Mouse (Mus musculus): Measurements from ENCODE around the gene Trpc5. TPM values are rescaled to one million over a fixed set of nuclear protein-coding genes. Genes with fewer than 3 reads are reported as not detected.

The Trpc5 gene
- polyA plus RNA-seq, 1 experiment from 2014 or later: 3.4 TPM

DNA sequence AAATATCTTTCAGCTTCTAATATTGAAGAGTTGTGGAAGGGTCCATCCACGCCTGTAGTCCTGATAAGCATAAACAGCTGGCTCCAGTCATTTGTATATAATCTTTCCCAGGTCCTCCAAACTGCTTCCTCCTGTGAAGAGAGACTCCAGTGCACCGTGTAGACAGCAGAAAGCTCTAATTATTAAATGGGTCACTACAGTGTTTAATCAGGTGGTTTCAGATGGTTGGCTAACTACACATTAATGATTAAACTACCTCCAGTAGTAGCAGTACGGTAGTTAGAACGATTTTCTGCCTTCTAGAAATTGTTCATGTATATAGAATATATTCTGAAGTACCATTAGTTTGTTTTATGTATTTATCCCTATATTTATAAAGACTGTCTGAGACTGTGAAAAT is 75.2 kb downstream of the Trpc5 start:
- Histone ChIP-seq H3K4me2 (ENCODE audit: low read length) (no peak overlapping the region), H3K9me3 (replicated peaks; ENCODE audit: control insufficient read depth, low read length, poor library complexity, severe bottlenecking) (no peaks in the 10 kb centered on the region), H3K4me1 (ENCODE audit: control insufficient read depth, insufficient read depth, low read length) (no peaks in the 10 kb centered on the region), H3K36me3 (ENCODE audit: control insufficient read depth, insufficient read depth, low read length) (no peaks in the 10 kb centered on the region), H3K27me3 (ENCODE audit: control insufficient read depth, insufficient read depth, low read depth, low read length) (no peaks in the 10 kb centered on the region), H3K27ac (ENCODE audit: low read length) (no peak overlapping the region), H3K9ac (ENCODE audit: low read depth, low read length) (no peak overlapping the region), H3K4me3 (ENCODE audit: low read depth, low read length) (no peak overlapping the region)
- WGBS: 80% methylated on average over 4 of the region's 4 CpGs
- no peak for ATAC-seq

DNA sequence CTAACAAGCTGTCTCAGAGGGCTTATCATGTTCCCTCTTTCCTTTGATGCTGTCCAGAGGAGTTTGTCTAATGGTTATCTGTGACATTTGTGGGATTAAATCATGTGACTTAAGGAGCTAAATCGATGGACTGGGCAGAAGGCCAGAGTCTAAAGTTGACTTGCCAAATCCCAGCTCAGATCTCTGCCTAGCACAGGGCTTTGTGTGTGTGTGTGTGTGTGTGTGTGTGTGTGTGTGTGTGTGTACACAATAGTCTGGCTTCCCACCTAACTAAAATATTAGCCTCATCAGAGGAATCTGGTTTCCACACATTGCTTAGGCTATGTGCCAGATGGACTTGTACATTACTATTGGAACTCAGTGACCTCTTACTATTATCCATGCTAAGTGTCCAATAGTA is 151.5 kb downstream of the Trpc5 start:
- Histone ChIP-seq H3K36me3 (ENCODE audit: control insufficient read depth, insufficient read depth, low read length) (no peaks in the 10 kb centered on the region), H3K9ac (ENCODE audit: low read depth, low read length) (no peak overlapping the region), H3K4me2 (ENCODE audit: low read length) (no peak overlapping the region), H3K27ac (ENCODE audit: low read length) (no peak overlapping the region), H3K4me3 (ENCODE audit: low read depth, low read length) (no peak overlapping the region), H3K9me3 (replicated peaks; ENCODE audit: control insufficient read depth, low read length, poor library complexity, severe bottlenecking) (no peaks in the 10 kb centered on the region), H3K4me1 (ENCODE audit: control insufficient read depth, insufficient read depth, low read length) (no peaks in the 10 kb centered on the region), H3K27me3 (ENCODE audit: control insufficient read depth, insufficient read depth, low read depth, low read length) (no peaks in the 10 kb centered on the region)
- no peak for ATAC-seq
- WGBS: 22% methylated on average over 1 of the region's 1 CpGs

DNA sequence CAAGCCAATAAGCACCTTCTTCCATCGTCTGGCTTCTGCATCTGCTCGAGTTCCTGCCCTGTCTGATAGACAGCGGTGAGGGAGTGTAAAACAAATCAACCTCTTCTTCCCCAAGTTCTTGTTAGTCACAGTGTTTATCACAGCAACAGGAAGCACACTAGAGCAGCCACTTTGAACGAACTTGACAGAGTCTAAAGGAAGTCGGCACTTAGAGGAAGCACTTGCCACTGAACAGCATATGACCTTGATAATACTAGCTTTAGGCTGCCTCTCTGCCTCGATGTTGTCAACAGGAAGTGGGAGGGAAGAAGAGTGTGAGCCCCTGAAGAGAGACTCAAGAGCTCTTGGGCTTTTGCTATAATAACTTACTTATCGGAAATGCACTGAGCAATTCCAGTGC is 161.9 kb downstream of the Trpc5 start:
- no peaks in the 10 kb centered on the region for H3K9me3 ChIP-seq (replicated peaks; ENCODE audit: control insufficient read depth, low read length, poor library complexity, severe bottlenecking)
- H3K4me2 ChIP-seq (ENCODE audit: low read length): no peak overlapping the region
- no peak overlapping the region for H3K27ac ChIP-seq (ENCODE audit: low read length)
- H3K36me3 ChIP-seq (ENCODE audit: control insufficient read depth, insufficient read depth, low read length): no peaks in the 10 kb centered on the region
- WGBS: 83% methylated on average over 7 of the region's 7 CpGs
- H3K4me3 ChIP-seq (ENCODE audit: low read depth, low read length): no peak overlapping the region
- H3K4me1 ChIP-seq (ENCODE audit: control insufficient read depth, insufficient read depth, low read length): no peaks in the 10 kb centered on the region
- no peak overlapping the region for H3K9ac ChIP-seq (ENCODE audit: low read depth, low read length)
- ATAC-seq: no peak
- H3K27me3 ChIP-seq (ENCODE audit: control insufficient read depth, insufficient read depth, low read depth, low read length): no peaks in the 10 kb centered on the region

DNA sequence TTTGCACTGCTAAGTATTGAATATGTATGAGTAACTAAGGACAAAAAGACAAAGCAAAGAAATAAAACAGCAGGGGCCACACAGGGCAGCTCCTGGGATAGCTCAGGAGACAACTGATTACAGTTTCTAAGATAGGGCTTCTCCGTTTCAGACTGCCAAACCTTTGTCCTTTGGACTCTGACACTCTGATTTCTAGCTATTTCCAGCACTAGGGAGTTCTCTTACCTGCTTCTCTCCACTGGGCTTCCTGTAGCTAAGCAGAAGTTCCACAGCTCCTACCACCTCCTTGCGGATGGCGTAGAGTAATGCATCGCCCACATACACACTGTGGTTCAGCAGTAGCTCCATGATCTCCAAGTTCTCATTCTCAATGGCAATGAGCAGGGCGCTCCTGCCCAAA is 164.7 kb downstream of the Trpc5 start:
- H3K4me1 ChIP-seq (ENCODE audit: control insufficient read depth, insufficient read depth, low read length): no peaks in the 10 kb centered on the region
- H3K27me3 ChIP-seq (ENCODE audit: control insufficient read depth, insufficient read depth, low read depth, low read length): no peaks in the 10 kb centered on the region
- no peak overlapping the region for H3K9ac ChIP-seq (ENCODE audit: low read depth, low read length)
- no peaks in the 10 kb centered on the region for H3K9me3 ChIP-seq (replicated peaks; ENCODE audit: control insufficient read depth, low read length, poor library complexity, severe bottlenecking)
- H3K4me2 ChIP-seq (ENCODE audit: low read length): no peak overlapping the region
- no peaks in the 10 kb centered on the region for H3K36me3 ChIP-seq (ENCODE audit: control insufficient read depth, insufficient read depth, low read length)
- no peak overlapping the region for H3K4me3 ChIP-seq (ENCODE audit: low read depth, low read length)
- no peak overlapping the region for H3K27ac ChIP-seq (ENCODE audit: low read length)
- no peak for ATAC-seq
- 77% methylated on average over 5 of the region's 5 CpGs for WGBS

DNA sequence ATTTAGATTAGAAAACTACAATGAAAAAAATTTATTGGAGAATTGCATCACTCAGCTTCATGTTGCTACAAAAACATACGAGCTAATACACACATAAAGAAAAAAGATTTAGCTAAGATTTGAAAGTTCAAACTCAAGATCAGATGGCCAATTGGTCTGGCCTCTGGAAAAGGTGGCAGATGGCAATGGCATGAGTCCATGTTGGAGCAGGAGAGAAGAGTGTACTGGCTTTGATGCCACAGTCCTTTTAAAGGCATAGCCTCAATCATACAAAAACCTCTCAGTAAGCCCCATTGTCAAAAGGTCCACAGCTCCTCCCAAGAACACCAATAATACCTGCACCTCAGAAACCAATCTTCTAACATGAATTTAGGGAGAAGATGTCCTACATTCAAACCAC is 196.6 kb downstream of the Trpc5 start:
- no peak overlapping the region for H3K9ac ChIP-seq (ENCODE audit: low read depth, low read length)
- no peak for ATAC-seq
- no peak overlapping the region for H3K4me3 ChIP-seq (ENCODE audit: low read depth, low read length)
- no peak overlapping the region for H3K27ac ChIP-seq (ENCODE audit: low read length)
- 78% methylated on average over 1 of the region's 1 CpGs for WGBS
- no peaks in the 10 kb centered on the region for H3K27me3 ChIP-seq (ENCODE audit: control insufficient read depth, insufficient read depth, low read depth, low read length)
- no peak overlapping the region for H3K4me2 ChIP-seq (ENCODE audit: low read length)
- H3K4me1 ChIP-seq (ENCODE audit: control insufficient read depth, insufficient read depth, low read length): no peaks in the 10 kb centered on the region
- H3K36me3 ChIP-seq (ENCODE audit: control insufficient read depth, insufficient read depth, low read length): no peaks in the 10 kb centered on the region
- no peaks in the 10 kb centered on the region for H3K9me3 ChIP-seq (replicated peaks; ENCODE audit: control insufficient read depth, low read length, poor library complexity, severe bottlenecking)

DNA sequence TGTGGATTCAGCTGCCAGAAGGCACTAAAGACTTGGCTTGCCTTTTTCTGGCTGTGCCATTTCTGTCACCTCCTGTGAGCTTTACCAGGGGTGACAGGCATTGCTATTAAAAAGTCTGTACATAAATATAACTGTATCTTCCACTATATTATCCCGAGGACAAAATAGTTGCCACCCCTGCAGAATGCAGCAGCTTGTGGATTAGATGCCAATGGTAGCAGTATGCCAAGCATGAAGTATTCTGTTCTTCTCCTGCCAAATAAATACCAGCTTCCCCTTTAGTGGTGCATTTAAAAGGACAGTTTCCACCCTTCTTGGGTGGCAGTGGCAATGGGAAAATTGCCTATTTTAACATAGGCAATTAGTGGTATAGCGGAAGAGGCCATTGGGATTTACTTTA is 223.6 kb downstream of the Trpc5 start:
- Histone ChIP-seq H3K27me3 (ENCODE audit: control insufficient read depth, insufficient read depth, low read depth, low read length) (no peaks in the 10 kb centered on the region), H3K4me2 (ENCODE audit: low read length) (no peak overlapping the region), H3K27ac (ENCODE audit: low read length) (no peak overlapping the region), H3K36me3 (ENCODE audit: control insufficient read depth, insufficient read depth, low read length) (no peaks in the 10 kb centered on the region), H3K9me3 (replicated peaks; ENCODE audit: control insufficient read depth, low read length, poor library complexity, severe bottlenecking) (no peaks in the 10 kb centered on the region), H3K4me1 (ENCODE audit: control insufficient read depth, insufficient read depth, low read length) (no peaks in the 10 kb centered on the region), H3K9ac (ENCODE audit: low read depth, low read length) (no peak overlapping the region), H3K4me3 (ENCODE audit: low read depth, low read length) (no peak overlapping the region)
- 85% methylated on average over 2 of the region's 2 CpGs for WGBS
- no peak for ATAC-seq

DNA sequence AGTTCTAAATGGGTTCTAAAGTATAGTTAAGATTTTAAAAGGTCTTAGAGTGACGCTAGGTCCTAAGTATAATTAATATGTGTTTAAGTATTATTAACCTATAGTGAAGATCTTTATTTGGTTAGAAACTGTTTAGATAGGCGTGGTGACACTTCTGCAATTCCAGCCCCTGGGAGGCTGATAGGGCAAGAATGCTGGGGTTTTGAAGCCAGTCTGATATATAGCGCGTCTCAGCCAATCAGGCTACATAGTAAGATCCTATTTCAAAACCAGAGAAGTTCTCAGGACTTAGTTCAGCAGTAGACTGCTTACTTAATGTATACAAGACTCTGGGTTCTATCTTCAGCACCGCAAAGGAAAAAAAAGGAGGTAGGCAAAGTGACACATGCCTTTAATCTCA is 231.7 kb downstream of the Trpc5 start, which contains the start of gene Trpc5os:
Gene Trpc5os (plus strand): TSS at position 301 of the 400 bp plus-strand sequence.
- H3K4me1 ChIP-seq (ENCODE audit: control insufficient read depth, insufficient read depth, low read length): no peaks in the 10 kb centered on the region
- no peaks in the 10 kb centered on the region for H3K27me3 ChIP-seq (ENCODE audit: control insufficient read depth, insufficient read depth, low read depth, low read length)
- H3K4me2 ChIP-seq (ENCODE audit: low read length): no peak within 1 kb of the TSS
- H3K4me3 ChIP-seq (ENCODE audit: low read depth, low read length): no peak within 1 kb of the TSS
- ATAC-seq: no peak
- no peaks in the 10 kb centered on the region for H3K9me3 ChIP-seq (replicated peaks; ENCODE audit: control insufficient read depth, low read length, poor library complexity, severe bottlenecking)
- no peaks in the 10 kb centered on the region for H3K36me3 ChIP-seq (ENCODE audit: control insufficient read depth, insufficient read depth, low read length)
- no peak within 1 kb of the TSS for H3K27ac ChIP-seq (ENCODE audit: low read length)
- no peak within 1 kb of the TSS for H3K9ac ChIP-seq (ENCODE audit: low read depth, low read length)
- 91% methylated on average over 5 of the region's 5 CpGs for WGBS

DNA sequence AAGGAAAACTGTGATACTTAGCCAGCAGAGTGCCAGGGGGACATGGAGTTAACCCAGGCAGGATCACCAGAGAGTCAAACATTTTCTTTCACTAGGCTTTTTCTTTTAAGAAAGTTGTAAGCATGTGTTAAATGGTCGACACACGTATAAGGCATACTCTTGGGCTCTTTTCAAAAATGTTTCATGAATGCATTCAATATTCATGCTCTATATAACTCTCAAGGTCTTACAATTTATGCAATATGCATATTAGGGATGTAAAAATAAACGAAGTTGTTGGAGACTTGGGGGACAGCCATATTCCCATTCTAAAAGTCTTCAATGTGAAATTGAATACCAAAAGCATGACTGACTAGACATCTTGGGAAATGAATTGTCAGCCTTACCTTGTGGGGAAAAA is 264.1 kb downstream of the Trpc5 start:
- no peak overlapping the region for H3K4me2 ChIP-seq (ENCODE audit: low read length)
- no peaks in the 10 kb centered on the region for H3K9me3 ChIP-seq (replicated peaks; ENCODE audit: control insufficient read depth, low read length, poor library complexity, severe bottlenecking)
- H3K4me1 ChIP-seq (ENCODE audit: control insufficient read depth, insufficient read depth, low read length): no peaks in the 10 kb centered on the region
- no peak overlapping the region for H3K9ac ChIP-seq (ENCODE audit: low read depth, low read length)
- no peak overlapping the region for H3K27ac ChIP-seq (ENCODE audit: low read length)
- WGBS: 77% methylated on average over 3 of the region's 3 CpGs
- no peak overlapping the region for H3K4me3 ChIP-seq (ENCODE audit: low read depth, low read length)
- ATAC-seq: no peak
- no peaks in the 10 kb centered on the region for H3K27me3 ChIP-seq (ENCODE audit: control insufficient read depth, insufficient read depth, low read depth, low read length)
- H3K36me3 ChIP-seq (ENCODE audit: control insufficient read depth, insufficient read depth, low read length): no peaks in the 10 kb centered on the region

DNA sequence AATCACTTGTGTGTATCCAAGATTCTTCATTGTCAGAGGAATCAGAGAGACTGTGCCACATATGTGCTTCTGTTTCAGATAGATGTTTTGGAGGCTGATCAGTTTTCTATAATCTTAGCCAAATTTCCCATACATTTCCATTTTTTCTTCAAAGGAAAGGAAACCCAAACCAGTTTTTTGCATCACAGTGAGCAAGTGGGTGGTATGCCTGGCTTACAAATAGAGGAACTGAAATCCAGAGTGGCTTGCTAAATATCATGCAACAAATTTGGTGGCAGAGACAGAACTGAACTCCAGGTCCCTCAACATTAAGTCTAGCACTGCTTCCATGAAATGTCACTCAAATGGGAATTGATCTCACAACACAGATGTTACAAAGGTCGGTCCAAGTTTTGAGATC is 266.9 kb downstream of the Trpc5 start:
- no peaks in the 10 kb centered on the region for H3K4me1 ChIP-seq (ENCODE audit: control insufficient read depth, insufficient read depth, low read length)
- no peak overlapping the region for H3K4me2 ChIP-seq (ENCODE audit: low read length)
- no peak overlapping the region for H3K9ac ChIP-seq (ENCODE audit: low read depth, low read length)
- WGBS: 90% methylated on average over 1 of the region's 1 CpGs
- no peaks in the 10 kb centered on the region for H3K36me3 ChIP-seq (ENCODE audit: control insufficient read depth, insufficient read depth, low read length)
- H3K27ac ChIP-seq (ENCODE audit: low read length): no peak overlapping the region
- H3K4me3 ChIP-seq (ENCODE audit: low read depth, low read length): no peak overlapping the region
- no peaks in the 10 kb centered on the region for H3K9me3 ChIP-seq (replicated peaks; ENCODE audit: control insufficient read depth, low read length, poor library complexity, severe bottlenecking)
- no peaks in the 10 kb centered on the region for H3K27me3 ChIP-seq (ENCODE audit: control insufficient read depth, insufficient read depth, low read depth, low read length)
- no peak for ATAC-seq

DNA sequence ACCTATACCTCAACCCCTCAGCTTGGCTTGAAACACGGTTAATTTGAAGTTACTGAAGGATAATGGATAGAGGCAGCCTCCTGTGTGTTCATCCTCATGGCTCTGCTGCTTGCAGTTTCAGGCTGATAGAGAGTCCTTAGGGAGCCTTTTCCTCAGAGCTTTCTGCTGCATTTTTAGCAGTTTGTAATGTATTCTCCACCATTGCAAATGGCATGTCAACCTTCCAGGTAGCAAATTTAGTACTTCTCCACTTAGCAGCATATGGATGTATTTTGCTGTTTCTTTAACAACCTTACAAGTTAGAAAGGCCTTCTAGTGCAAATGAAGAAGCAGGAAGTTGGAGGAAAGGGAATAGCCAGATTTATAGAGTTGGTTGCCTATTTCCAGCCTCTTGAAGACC is 267.7 kb downstream of the Trpc5 start:
- WGBS: 52% methylated on average over 1 of the region's 1 CpGs
- Histone ChIP-seq H3K27ac (ENCODE audit: low read length) (no peak overlapping the region), H3K27me3 (ENCODE audit: control insufficient read depth, insufficient read depth, low read depth, low read length) (no peaks in the 10 kb centered on the region), H3K4me1 (ENCODE audit: control insufficient read depth, insufficient read depth, low read length) (no peaks in the 10 kb centered on the region), H3K9me3 (replicated peaks; ENCODE audit: control insufficient read depth, low read length, poor library complexity, severe bottlenecking) (no peaks in the 10 kb centered on the region), H3K36me3 (ENCODE audit: control insufficient read depth, insufficient read depth, low read length) (no peaks in the 10 kb centered on the region), H3K4me2 (ENCODE audit: low read length) (no peak overlapping the region), H3K4me3 (ENCODE audit: low read depth, low read length) (no peak overlapping the region), H3K9ac (ENCODE audit: low read depth, low read length) (no peak overlapping the region)
- ATAC-seq: no peak
